Mouse (Mus musculus) urinary bladder, adult 2 months (tissue): ENCODE data around the gene Rnf215. TPM values are rescaled to one million over a fixed set of nuclear protein-coding genes. Genes with fewer than 3 reads are reported as not detected.

Experiments
- DNase-seq: peaks from one replicate; pipeline ENCODE4 v3.0.0; 2022; ENCODE audit warnings: low spot score
- polyA plus RNA-seq: library from polyadenylated mRNA; depleted of rRNA; stranded (reverse); fragments of >200 nt; gene quantifications from 2 replicates; pipeline ENCODE4 v1.2.3, GENCODE M21; 2012; rRNA removed

Rnf215 gene
- polyA plus RNA-seq, 1 experiment: 34.4 TPM

- peak; percentile 28 for DNase-seq
Observed at GRCm38 (mm10) chr11:4190677-4191076, 55.7 kb downstream of the Rnf215 start.

Other genes with a start within 250 kb of the Rnf215 start
- gene 4921536K21Rik, start 240.1 kb upstream of the Rnf215 start, polyA plus RNA-seq: 0.25 and 0.34 TPM in 2 replicates
- gene Dusp18, start 240.0 kb upstream of the Rnf215 start, polyA plus RNA-seq: 2.5 and 3.0 TPM in 2 replicates
- 10.4 and 13.0 TPM in 2 replicates for gene Slc35e4, start 220.5 kb upstream of the Rnf215 start, polyA plus RNA-seq
- 101 and 110 TPM in 2 replicates for gene Tcn2, start 203.0 kb upstream of the Rnf215 start, polyA plus RNA-seq
- gene Pes1, start 171.2 kb upstream of the Rnf215 start, polyA plus RNA-seq: 42.4 and 43.1 TPM in 2 replicates
- gene 4930556J24Rik, start 158.4 kb upstream of the Rnf215 start, polyA plus RNA-seq: 0.04 TPM in 1 of 2 replicates, not detected in the other
- 5.5 and 6.9 TPM in 2 replicates for gene Gal3st1, start 151.6 kb upstream of the Rnf215 start, polyA plus RNA-seq
- gene Sec14l4, start 103.7 kb upstream of the Rnf215 start, polyA plus RNA-seq: 0.15 and 0.21 TPM in 2 replicates
- not detected in 2 replicates for gene Sec14l3, start 70.4 kb upstream of the Rnf215 start, polyA plus RNA-seq
- gene Mtfp1, start 39.8 kb upstream of the Rnf215 start, polyA plus RNA-seq: 3.4 and 4.1 TPM in 2 replicates
- 1.3 and 1.4 TPM in 2 replicates for gene Sec14l2, start 11.8 kb upstream of the Rnf215 start, polyA plus RNA-seq
- gene Ccdc157, start 25.1 kb downstream of the Rnf215 start, polyA plus RNA-seq: 13.8 and 14.2 TPM in 2 replicates
- gene Sf3a1, start 25.1 kb downstream of the Rnf215 start, polyA plus RNA-seq: 21.6 and 28.5 TPM in 2 replicates
- 92.5 and 137 TPM in 2 replicates for gene Tbc1d10a, start 51.6 kb downstream of the Rnf215 start, polyA plus RNA-seq
- gene Castor1, start 83.0 kb downstream of the Rnf215 start, polyA plus RNA-seq: 19.7 and 19.8 TPM in 2 replicates
- gene Osm, start 101.2 kb downstream of the Rnf215 start, polyA plus RNA-seq: 0.28 and 0.39 TPM in 2 replicates
- 2.5 and 2.8 TPM in 2 replicates for gene Lif, start 122.4 kb downstream of the Rnf215 start, polyA plus RNA-seq